Mouse (Mus musculus): ENCODE measurements around the gene Prkcb. TPM values are rescaled to one million over a fixed set of nuclear protein-coding genes. Genes with fewer than 3 reads are reported as not detected.
A peak's percentile ranks its signal among the peaks of the same experiment; 100 is the strongest.

Gene Prkcb
- polyA plus RNA-seq, 2 experiments from 2014 or later, result 71.9 to 78.3 TPM

DNA sequence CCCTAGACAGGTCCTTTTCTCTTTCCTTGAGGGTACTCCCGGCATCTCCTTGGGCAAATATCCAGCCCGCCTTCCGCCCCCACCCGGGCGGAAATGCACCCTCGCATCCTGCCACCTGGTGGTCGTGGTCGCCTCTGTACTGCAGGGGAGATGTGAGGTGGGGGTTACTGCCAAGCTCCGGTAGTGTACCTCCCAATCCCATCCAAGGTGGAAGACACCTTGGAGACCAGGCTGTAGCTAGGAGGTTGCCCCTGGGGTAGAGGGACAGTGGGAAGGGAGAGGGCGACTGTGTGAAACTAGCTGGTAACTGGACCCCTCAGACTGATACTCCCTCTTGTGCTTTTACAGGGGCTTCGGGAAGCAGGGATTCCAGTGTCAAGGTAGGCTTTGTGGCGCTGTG, 1.6 kb downstream of the Prkcb start:
- peak; percentile 24 for ATAC-seq

DNA sequence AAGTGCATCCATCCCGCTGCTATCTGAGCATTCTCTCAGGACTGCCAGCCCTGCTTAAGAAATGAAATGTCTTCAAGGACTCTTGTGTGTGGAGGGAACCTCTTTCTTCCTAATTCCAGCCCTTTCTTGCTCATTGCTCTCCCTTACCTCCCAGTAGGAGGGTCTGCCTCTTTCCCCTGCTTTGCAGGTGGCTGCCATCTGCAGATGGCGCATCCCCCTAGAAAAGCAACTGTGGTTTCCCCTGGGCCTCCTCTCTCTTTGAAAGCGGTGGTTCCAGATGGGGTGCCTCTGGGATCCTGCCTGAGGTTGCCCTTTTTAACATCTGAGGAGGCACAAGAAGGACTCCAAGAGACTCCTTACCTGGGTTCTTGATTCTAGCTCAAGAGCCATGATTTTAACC, 2.2 kb downstream of the Prkcb start:
- ATAC-seq, result no peak

DNA sequence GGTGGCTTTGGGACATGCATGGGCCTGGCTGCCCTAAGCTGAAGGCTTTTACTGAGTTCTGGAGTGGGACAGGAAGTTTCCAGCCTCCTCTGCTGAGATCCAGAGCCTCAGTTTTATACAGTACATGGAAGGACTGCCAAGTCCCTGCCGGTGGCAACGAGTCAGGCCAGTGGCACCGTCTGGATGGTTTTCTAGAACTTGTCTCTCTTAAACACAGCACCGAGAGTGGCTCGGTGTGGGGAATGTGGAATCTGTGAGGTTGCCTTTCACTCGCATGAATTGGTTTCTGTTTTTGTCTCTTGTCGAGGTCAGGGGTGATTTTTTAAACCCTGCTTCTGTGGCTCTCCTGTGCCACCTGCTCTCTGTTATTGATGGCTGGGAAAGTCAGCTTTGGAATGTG, 3.6 kb downstream of the Prkcb start:
- no peak for ATAC-seq

DNA sequence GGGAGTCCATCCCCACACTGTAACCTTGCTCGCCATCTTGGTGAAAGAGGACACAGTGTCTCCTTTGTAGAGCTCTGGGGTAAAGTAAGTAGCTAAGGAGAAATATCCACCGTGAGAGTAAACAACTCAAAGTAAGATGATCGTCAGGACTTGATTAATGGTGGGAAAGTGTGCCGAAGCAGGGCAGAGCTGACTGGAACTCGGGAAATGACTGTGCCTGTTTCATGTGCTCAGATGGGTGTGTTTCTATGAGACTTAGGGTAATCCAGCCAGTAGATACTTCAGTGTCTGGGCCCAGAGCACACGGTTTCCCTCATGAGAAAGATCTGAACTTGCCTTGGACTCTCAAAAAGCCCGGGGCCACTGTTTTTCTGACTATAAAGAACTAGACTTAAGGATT, 5.6 kb downstream of the Prkcb start:
- ATAC-seq, result no peak

DNA sequence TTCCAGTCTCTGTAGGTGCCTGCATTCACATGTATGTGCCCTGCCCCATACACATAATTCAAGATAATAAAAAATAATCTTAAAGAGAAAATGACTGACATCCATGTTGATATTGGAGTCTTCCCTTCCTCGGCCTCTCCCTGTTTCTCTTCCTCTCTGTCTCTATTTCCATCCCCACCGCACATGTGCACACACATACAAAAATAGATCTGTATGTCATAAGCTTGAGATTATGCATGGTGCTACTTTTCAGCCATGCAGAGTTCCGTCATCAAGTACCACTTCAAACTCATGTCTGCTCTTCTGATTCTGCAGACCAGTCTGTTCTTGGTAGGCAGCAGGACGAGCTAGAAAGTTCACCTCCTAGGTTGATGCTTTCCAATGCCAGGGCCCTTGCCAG, 6.8 kb downstream of the Prkcb start:
- ATAC-seq, result no peak

DNA sequence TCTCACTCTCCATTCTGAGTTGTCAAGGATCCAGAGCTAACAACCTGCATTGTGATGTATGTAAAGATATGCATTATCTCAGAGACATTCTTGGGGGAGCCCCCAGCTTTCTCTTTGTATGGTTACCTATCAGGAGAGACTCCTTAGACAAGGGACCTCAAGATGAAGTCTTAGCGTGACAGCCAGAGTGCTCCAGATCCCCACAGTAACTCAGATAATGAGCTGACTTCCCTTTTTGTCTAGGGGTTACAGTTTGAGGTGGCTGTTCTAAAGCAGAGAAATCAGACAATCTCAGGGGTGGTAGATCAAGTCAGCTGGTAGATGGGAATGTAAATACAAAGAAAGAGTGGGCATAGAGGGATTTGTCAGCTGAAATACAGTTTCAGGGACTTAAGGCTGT, 7.8 kb downstream of the Prkcb start:
- ATAC-seq, result no peak

DNA sequence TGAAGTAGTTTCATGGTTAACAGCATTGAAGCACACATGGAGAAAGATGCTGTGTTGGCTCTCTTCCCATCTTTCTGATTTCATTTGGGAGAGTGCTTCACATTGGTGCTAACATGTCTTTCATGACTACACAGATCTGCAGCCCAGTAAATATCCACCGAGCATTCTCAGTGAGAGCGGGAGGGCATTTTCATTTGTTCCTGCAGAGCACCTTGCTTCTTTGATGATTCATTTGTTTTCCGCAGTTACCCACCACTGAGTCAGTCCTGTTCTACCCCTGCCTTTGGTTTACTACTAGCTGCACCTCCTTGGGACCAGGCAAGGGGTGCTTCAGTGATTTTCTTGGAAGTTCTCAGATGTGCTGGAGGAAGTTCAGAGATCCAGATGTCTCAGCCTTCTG, 8.3 kb downstream of the Prkcb start:
- ATAC-seq, result peak; percentile 47

DNA sequence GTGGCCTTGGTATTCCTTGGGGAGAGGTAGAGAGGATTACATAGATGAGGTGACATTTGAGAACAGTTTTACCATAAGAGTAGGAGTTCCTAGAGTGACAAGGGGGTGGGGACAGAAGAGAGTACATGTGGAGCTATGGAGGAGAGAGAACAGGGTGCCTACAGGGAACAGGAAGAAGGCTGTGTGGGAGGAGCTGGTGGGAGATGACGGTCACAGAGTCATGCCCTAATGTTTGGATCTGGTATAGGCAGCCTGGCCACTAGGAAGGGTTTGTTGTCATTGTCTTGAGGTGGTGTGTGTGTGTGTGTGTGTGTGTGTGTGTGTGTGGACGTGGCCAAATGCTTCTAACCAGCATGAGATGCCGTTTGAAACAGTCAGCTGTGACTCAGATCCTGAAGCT, 9.1 kb downstream of the Prkcb start:
- peak; percentile 48 for ATAC-seq

DNA sequence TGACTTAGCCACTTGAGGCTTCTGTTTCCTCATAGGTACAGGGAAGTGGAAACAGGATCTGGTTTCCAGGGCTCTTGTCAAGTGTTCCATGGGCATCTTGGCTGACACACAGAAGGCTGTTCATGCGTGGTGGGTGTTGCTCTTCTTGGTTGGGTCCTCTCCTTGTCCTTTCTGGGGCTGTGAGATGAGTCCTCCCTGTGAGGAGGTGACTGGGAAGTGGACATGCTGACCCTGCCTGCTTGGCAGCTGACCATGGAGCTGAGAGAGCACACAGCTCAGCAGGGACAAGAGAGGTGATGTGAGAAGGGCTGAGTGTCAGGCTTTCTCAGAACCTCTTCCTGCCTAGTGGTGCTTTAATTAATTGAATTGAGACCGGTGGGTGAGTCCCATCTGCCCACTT, 10.2 kb downstream of the Prkcb start:
- no peak for ATAC-seq

DNA sequence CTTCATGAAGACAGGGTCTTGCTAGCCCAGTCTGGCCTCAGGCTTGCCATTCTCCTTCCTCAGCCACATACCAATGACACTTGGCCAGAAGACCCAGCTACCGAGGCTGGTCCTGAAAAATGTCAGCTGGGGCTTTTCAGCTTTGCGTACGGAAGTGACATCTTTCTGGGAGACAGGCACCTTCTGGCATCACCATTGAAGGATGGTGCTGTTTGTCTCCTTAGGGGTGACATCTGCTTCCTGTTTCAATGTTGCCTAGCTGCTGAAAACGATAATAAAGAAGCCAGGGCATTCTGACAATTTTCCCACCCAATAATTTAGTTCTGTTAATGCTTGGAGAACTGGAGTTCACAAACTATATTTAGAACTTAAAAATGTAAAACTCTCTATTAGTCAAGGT, 12.0 kb downstream of the Prkcb start:
- ATAC-seq, result no peak

DNA sequence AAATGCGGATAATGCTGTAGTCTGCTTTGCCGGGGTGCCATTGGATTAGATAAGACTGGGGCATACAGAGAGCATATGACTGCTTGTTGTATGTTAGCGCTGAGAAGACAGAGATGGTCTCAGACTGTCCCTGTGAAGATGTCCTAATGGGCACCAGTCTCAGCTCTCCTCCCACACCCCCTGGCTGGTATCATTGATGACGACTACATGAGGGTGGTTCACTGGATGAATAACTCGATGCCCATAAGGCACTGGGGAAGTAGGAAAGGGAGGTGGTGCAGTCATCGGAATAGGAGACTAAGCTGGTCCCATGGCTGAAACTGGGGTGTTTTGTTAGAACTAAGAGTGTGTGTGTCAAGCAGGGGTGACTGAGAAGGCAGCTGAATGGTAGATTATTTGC, 14.0 kb downstream of the Prkcb start:
- no peak for ATAC-seq

DNA sequence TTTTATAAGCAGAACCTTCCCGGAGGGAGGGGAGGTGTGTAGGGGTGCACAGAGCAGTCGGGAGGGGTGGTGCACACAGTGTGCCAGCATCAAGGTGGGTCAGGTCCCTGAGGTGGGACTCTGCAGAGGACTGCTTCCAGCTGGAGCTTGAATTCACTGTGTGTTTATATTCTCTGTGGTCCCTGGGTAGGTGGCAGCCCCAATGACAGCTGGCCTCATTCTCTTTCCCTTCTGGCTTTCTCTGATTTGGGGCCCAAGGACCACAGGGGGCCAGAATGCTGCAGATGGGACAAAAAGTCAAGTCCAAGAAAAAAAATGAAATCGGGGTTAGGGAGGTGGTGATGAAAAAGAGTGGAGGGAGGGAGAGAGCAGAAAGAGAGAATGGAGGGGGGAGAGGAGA, 15.4 kb downstream of the Prkcb start:
- no peak for ATAC-seq

DNA sequence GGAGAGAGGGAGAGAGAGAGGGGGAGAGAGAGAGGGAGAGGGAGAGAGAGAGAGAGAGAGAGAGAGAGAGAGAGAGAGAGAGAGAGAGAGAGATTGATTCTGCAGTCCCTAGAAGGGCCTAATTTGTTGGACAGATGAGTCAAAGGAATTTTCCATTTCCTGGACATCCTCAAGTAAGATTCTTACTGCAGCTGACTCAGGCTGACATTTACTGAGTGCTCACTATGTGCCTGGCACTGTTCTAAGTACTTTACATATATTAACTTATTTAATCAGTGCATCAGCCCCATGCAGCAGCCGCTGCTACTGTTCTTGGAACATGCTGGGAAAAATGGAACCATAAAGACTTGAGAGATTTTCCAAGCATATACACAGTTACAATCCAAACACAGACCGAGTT, 16.0 kb downstream of the Prkcb start:
- ATAC-seq, result no peak

DNA sequence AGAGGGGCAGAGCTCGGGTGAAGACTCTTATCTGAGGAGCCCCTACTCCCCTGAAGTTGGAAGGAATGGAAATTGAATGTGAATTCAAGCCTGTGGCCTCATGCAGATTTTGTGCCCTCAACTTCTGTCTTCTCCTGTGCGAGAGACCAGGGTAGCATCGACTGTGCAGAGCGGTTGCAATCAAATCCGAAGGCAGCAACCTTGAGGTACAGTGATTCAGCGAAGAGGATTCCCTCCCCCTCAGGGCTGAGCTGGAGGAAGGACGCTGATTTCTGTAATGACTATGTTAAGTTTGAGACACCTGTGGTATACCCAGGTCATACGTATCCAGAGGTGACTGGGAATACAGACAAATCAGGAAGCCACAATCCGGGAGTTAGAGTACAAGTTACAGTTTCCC, 18.7 kb downstream of the Prkcb start:
- no peak for ATAC-seq

DNA sequence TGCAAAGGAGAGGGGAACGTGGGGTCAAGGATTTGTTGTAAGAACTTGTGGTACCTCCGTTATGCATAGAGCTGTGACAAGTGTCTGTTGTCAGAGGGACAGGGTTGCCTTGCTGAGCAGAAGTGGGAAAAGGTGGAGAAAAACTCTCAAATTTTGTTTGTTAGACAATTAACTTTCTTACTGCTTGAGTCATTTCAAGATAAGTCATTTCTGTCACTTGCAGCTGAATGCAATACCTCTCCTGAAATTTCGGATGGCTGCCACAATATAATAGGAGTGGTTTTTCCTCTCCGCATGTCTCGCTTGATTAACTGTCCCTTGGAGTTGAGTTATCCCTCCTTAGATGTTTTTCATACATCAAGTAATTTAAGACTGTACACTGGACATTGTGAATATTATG, 20.1 kb downstream of the Prkcb start:
- ATAC-seq, result no peak

DNA sequence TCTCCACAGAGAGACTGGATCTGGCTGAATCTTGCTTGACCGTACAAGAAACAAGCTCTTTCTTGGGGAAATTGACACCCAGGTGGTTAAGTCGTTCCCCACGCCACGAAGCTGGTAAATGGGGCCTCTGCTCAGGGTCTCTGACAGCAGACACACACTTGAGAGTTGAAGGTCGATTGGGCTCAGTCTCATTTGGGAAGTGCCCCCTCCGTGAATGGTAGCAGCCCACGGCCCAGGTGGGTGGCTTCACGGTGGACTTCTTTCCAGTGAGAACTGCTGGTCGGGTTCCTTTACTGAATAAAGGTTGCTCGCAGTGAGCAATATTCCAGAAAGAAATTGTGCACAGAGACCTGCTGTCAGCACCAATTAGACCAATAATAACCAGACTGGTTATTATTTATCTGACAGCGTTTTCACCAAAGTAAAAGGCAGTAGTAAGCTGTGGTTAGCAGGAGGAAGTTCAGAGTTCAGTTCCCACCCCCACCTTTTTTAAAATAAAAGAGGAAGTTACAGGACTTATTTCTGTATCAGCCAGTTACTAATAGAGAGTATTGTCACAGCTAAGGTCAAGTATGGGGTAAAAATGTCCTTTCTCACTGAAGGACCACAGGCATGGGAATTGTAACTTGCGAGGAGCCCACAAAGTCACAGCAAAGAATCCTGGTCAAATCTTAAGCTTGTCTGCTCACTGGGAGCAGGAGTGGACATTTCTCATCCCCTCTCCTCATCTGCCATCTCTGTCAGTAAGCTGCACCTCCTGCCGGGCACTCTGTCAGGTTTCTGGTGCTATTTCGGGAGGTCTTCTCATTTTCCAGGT, 21.6 kb downstream of the Prkcb start:
- peak; percentile 83 for ATAC-seq

DNA sequence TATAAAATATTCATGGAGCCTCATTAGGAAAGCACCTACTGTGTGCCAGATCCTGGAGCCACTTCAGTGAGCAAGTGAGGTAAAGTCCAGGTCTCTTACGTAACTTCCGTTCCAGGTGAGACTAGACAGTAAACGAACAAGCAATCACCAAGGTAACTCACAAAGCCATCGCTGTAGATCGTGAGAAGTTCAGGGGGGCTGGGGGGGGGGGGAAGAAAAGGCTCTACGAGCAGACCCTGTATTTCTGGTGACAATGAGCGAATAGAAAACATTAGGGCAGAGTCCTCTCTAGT, 22.1 kb downstream of the Prkcb start:
- ATAC-seq, result no peak

DNA sequence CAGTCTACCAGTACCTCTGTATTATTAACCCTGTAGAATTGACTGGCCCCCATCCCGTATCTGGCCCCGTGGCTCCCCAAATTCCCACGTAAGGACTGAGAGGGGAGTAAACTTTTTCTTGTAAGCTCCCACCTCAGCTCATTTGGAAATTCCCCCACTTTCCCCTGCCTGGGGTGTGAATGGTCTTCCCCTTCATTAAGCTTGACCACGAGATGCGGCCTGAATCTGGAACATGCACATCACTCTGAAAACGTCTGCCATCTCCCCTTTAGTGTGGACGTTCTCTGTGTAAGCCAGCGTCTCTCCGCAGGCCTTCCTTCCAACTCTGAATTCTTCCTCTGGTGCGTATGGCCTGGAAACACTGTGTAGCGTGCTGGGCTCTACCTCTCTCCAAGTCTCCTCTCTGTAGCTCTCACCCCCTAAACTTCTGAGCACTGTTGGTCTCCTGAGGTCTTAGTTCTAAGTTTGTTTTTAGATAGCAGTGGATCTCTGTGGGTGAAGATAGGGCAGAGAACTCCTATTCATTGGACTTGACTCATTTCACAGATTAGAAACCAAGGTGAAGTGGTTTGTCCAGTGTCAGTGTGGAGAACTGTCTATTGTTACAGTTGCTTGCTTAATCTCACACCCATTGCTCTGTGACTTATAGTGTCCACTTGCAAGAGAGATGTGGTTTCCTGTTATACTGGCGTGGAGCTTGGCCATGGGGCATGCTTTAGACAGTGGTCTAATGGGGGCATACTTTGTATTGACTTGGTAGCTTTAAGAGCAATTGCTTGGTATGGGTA, 25.3 kb downstream of the Prkcb start:
- no peak for ATAC-seq

DNA sequence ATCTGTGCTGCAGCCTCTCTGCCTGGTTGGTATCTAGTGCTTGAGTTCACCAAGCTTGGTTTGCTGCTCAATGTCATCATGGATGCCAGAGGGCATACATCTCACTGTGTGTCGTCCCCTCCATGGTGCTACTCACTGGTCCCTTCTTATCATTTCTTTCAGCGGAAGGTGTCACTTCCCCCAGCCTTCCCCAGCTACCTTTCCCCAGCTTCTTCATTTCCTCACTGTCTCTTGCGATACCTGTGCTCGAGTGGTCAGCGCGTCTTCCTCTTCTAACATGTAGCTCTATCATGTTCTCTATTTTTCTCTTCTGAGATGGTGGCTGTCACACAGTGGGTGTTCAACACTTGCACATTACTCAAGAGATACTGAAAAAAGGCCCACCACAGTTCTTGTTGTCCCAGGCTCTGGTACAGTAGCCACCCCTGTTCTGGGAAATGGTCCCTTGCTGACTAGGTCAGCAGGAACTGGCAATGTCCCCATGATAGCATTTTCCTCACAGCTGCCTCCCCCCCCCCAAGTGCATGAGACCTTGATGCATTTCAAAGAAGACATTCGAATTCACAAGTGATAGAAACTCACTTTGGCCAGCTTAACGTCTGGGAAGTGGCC, 27.3 kb downstream of the Prkcb start:
- ATAC-seq, result no peak

DNA sequence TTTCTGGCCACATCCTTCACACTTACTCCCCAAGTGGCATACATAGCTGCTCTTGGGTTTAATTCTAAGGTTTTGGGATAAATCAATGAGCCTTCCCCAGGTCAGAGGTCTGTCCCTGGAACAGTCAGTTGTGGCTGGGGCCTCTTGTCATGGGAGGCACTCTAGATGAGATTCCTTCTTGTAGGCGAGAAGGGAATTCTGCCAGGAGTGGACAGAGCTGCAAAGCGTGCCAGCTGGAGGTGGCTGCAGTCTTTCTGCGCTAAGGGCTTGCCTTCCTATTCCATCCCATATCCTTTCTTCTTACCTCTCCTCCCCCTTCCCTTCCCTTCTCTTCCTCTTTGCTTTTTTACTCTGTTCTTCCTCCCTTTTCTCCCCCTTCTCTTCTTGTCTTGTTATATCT, 28.1 kb downstream of the Prkcb start:
- ATAC-seq, result no peak

DNA sequence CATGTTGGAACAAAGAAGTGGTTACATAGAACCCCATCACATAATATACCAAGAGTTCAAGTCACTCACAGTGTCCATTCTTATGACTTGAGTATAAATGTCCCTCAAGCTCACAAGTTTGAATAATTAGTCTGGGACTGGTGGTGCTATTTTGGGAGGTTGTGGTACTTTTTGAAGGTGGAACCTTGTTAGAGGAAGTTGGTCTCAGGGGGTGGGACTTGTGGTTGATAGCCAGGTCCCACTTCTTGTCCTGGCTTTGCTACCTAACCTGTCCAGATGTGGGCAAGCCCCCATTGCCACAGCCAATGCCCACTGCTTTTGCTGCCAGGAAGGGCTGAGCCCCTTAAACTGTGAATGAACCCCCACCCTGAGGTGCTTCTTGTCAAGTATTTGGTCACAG, 28.9 kb downstream of the Prkcb start:
- no peak for ATAC-seq

DNA sequence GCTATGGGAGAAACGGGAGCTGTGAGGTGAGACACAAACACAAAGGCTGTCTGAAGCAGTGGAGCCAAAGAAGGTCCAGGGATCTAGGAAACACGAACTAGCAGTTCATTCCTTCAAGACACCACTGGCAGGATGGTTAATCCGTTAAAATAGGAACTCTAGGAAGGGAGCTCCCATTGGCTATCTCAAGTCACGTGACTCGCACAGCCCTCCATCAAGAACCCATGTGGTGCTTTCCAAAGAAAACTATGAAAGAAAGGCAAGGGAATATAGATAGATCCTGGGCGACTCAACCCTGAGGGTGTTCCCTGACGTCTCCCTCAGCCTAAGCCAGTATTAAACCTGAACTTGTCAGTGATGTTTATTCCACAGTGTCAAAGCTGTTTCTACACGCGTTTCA, 31.0 kb downstream of the Prkcb start:
- no peak for ATAC-seq

DNA sequence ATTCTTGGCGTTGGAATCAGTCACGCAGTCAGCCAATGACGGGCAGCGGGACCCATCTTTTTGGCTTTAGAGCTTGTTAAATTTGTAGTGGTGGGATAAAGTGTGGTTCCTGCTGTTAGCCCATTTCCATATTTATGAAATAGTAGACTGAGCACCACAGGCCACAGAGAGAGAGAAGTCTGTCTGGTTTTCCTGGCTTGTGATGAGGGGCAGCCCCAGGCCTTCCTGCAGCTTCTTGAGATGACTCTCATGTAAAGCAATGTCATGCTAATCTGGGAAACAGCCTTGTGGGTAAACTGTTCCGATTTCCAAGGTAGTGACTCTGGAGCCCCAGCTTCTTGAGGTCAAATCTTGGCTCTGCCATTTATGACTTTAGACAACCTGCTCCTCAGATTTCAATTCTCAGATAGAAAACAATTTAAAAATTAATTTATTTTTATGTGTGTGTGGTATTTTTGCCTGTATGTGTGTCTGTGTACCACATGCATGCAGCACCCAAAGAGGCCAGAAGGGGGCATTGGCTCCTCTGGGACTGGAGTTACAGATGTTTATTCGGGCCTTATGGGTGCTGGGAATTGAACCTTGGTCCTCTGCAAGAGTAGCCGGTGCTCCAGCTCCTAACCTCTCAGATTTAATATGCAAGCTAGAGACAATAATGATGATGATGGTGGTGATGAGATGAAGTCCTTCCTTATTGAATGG, 32.4 kb downstream of the Prkcb start:
- no peak for ATAC-seq
